Mouse (Mus musculus) spleen, embryonic (tissue): ENCODE results near the gene Dhrs7.

Experiments used
- CTCF ChIA-PET: fragments of 350-600 bp; sonication (Branson Sonifier 250); formaldehyde crosslinking; loops from one replicate; lab custom pipeline; 2022; lab: Charles Lee

Dhrs7 gene

GRCm38 (mm10) chr12:72655775-72656174, 8.9 kb downstream of the Dhrs7 start:
- CTCF ChIA-PET: no interaction called here

GRCm38 (mm10) chr12:72654698-72655097, 10.0 kb downstream of the Dhrs7 start:
- CTCF ChIA-PET: interaction anchor here (0.7 kb wide), 1 partner anchor 527 kb away, joined by 5 read pairs; no protein-coding TSS in a partner anchor

- CTCF ChIA-PET: no interaction called here
Measured at GRCm38 (mm10) chr12:72649611-72650330, 14.9 kb downstream of the Dhrs7 start, which contains the start of gene Gm4756. Gene Gm4756, minus strand, starts transcription at chr12:72649661.

GRCm38 (mm10) chr12:72648921-72649320, 15.8 kb downstream of the Dhrs7 start:
- CTCF ChIA-PET: no interaction called here

GRCm38 (mm10) chr12:72638025-72638424, 26.7 kb downstream of the Dhrs7 start:
- CTCF ChIA-PET: no interaction called here

- CTCF ChIA-PET: no interaction called here
Measured at GRCm38 (mm10) chr12:72628751-72629150, 36.0 kb downstream of the Dhrs7 start.

- CTCF ChIA-PET: no interaction called here
Measured at GRCm38 (mm10) chr12:72622853-72623496, 41.7 kb downstream of the Dhrs7 start.

- CTCF ChIA-PET: no interaction called here
Measured at GRCm38 (mm10) chr12:72621441-72621840, 43.3 kb downstream of the Dhrs7 start.

- CTCF ChIA-PET: no interaction called here
Measured at GRCm38 (mm10) chr12:72620856-72621255, 43.9 kb downstream of the Dhrs7 start.

GRCm38 (mm10) chr12:72612053-72612452, 52.7 kb downstream of the Dhrs7 start:
- CTCF ChIA-PET: no interaction called here
